Mouse (Mus musculus): ENCODE results near the gene Hspa5. TPM values are rescaled to one million over a fixed set of nuclear protein-coding genes. Genes with fewer than 3 reads are reported as not detected.
A peak's percentile ranks its signal among the peaks of the same experiment; 100 is the strongest.
"Not testable (repeated sequence)": the region's sequence is repeated elsewhere in the genome, so short reads cannot be mapped to it uniquely, and the experiment has no call there.

The Hspa5 gene
- 100 to 1,000 TPM; 256 to 388 TPM for total RNA-seq (2021)

- DNase-seq (ENCODE audit: low spot score in 2 of 2), result peak; percentile 99
- intact Hi-C loops (cut with DNase I), result loop anchor here (2.0 kb wide), 1 partner anchor 17 kb away; the partner anchor contains the start of gene Gapvd1
These were observed at the start of gene Hspa5 for GRCm38 (mm10) chr2:34771368-34772226. Hspa5 (plus strand) TSS chr2:34771970.

GRCm38 (mm10) chr2:34725269-34725668, 46.5 kb upstream of the Hspa5 start:
- intact Hi-C loops (cut with DNase I), result no loop called here
- no peak for DNase-seq (ENCODE audit: low spot score in 2 of 2)

- intact Hi-C loops (cut with DNase I), result no loop called here
- no peak for DNase-seq (ENCODE audit: low spot score in 2 of 2)
These were observed 44.6 kb upstream of the Hspa5 start for GRCm38 (mm10) chr2:34727045-34727728.

- intact Hi-C loops (cut with DNase I), result no loop called here
- DNase-seq (ENCODE audit: low spot score in 2 of 2), result no peak
These were observed 35.1 kb upstream of the Hspa5 start for GRCm38 (mm10) chr2:34736626-34737025.

- DNase-seq (ENCODE audit: low spot score in 2 of 2), result no peak
- intact Hi-C loops (cut with DNase I), result no loop called here
These were observed 33.9 kb upstream of the Hspa5 start for GRCm38 (mm10) chr2:34737911-34738310.

- intact Hi-C loops (cut with DNase I), result no loop called here
- DNase-seq (ENCODE audit: low spot score in 2 of 2), result no peak
These were observed 31.9 kb upstream of the Hspa5 start for GRCm38 (mm10) chr2:34739684-34740391.

GRCm38 (mm10) chr2:34741390-34742159, 30.2 kb upstream of the Hspa5 start:
- no peak for DNase-seq (ENCODE audit: low spot score in 2 of 2)

GRCm38 (mm10) chr2:34742675-34743074, 29.1 kb upstream of the Hspa5 start:
- DNase-seq (ENCODE audit: low spot score in 2 of 2), result no peak
- intact Hi-C loops (cut with DNase I), result no loop called here

More at GRCm38 (mm10) chr2:34741390-34742159, 30.2 kb upstream of the Hspa5 start:
- intact Hi-C loops (cut with DNase I), result no loop called here

- intact Hi-C loops (cut with DNase I), result no loop called here
- DNase-seq (ENCODE audit: low spot score in 2 of 2), result no peak
These were observed 27.3 kb upstream of the Hspa5 start for GRCm38 (mm10) chr2:34744476-34744875.

GRCm38 (mm10) chr2:34745673-34746072, 26.1 kb upstream of the Hspa5 start:
- intact Hi-C loops (cut with DNase I), result no loop called here
- DNase-seq (ENCODE audit: low spot score in 2 of 2), result no peak

GRCm38 (mm10) chr2:34748479-34748878, 23.3 kb upstream of the Hspa5 start:
- DNase-seq (ENCODE audit: low spot score in 2 of 2), result no peak
- intact Hi-C loops (cut with DNase I), result no loop called here

GRCm38 (mm10) chr2:34750245-34750644, 21.5 kb upstream of the Hspa5 start:
- intact Hi-C loops (cut with DNase I), result no loop called here
- DNase-seq (ENCODE audit: low spot score in 2 of 2), result no peak

- peak; percentile 84 to 89 for DNase-seq (ENCODE audit: low spot score in 2 of 2)
- intact Hi-C loops (cut with DNase I), result loop anchor here (2.0 kb wide), 1 partner anchor 17 kb away; the partner anchor contains the start of gene Hspa5
These were observed 17.8 kb upstream of the Hspa5 start for GRCm38 (mm10) chr2:34753811-34754550.

GRCm38 (mm10) chr2:34754551-34755358, 17.0 kb upstream of the Hspa5 start, which contains the start of gene Gapvd1:
Gapvd1 (minus strand) TSS chr2:34755232.
- peak in 1 of 2 experiments; percentile 15 for DNase-seq (ENCODE audit: low spot score in 2 of 2)
- intact Hi-C loops (cut with DNase I), result loop anchor here (2.0 kb wide), 1 partner anchor 16 kb away; the partner anchor contains the start of gene Hspa5

- no peak for DNase-seq (ENCODE audit: low spot score in 2 of 2)
These were observed 14.4 kb upstream of the Hspa5 start for GRCm38 (mm10) chr2:34757341-34757740.

GRCm38 (mm10) chr2:34761272-34761671, 10.5 kb upstream of the Hspa5 start:
- intact Hi-C loops (cut with DNase I); DNase-seq (ENCODE audit: low spot score in 2 of 2): not testable (repeated sequence)

More at GRCm38 (mm10) chr2:34757341-34757740, 14.4 kb upstream of the Hspa5 start:
- intact Hi-C loops (cut with DNase I), result no loop called here

- intact Hi-C loops (cut with DNase I), result no loop called here
- DNase-seq (ENCODE audit: low spot score in 2 of 2), result no peak
These were observed 9.6 kb upstream of the Hspa5 start for GRCm38 (mm10) chr2:34762174-34762573.

GRCm38 (mm10) chr2:34762872-34763271, 8.9 kb upstream of the Hspa5 start:
- DNase-seq (ENCODE audit: low spot score in 2 of 2), result no peak

More at GRCm38 (mm10) chr2:34762872-34763271, 8.9 kb upstream of the Hspa5 start:
- intact Hi-C loops (cut with DNase I), result no loop called here
